Mouse (Mus musculus) kidney, postnatal 4 days (tissue): ENCODE measurements at regions not wholly inside any gene's neighbourhood (a gene's known extent, or its start where the extent isn't known, plus 50 kb on each side); places are given as distances from the start of the nearest gene placed in this dataset.
"Not testable (repeated sequence)": the region's sequence is repeated elsewhere in the genome, so short reads cannot be mapped to it uniquely, and the experiment has no call there.

Experiments
- DNase-seq, 2 experiments: peaks; one replicate each; pipeline ENCODE4 v3.0.0; 2021; ENCODE audit warnings: mixed read lengths in 2 of 2

GRCm38 (mm10) chr10:117457701-117457950 lies 77.8 kb upstream of the Cpsf6 start:
- DNase-seq, result no peak

GRCm38 (mm10) chr10:117456904-117457700 lies 77.3 kb upstream of the Cpsf6 start:
- no peak for DNase-seq

- DNase-seq, result no peak
Measured at GRCm38 (mm10) chr10:117456427-117456826, 76.6 kb upstream of the Cpsf6 start.

- peak; percentile 80 to 83 for DNase-seq
Measured at GRCm38 (mm10) chr10:117455595-117456302, 75.9 kb upstream of the Cpsf6 start.

- peak in 1 of 2 experiments; percentile 24 for DNase-seq
Measured at GRCm38 (mm10) chr10:117454711-117455591, 75.1 kb upstream of the Cpsf6 start.

GRCm38 (mm10) chr10:117454171-117454500 lies 74.3 kb upstream of the Cpsf6 start:
- no peak for DNase-seq

- DNase-seq, result no peak
Measured at GRCm38 (mm10) chr10:117453406-117454170, 73.8 kb upstream of the Cpsf6 start.

- peak in 1 of 2 experiments; percentile 52 for DNase-seq
Measured at GRCm38 (mm10) chr10:117452190-117452950, 72.6 kb upstream of the Cpsf6 start.

- no peak for DNase-seq
Measured at GRCm38 (mm10) chr10:117451396-117452185, 71.8 kb upstream of the Cpsf6 start.

- DNase-seq, result no peak
Measured at GRCm38 (mm10) chr10:117450631-117451030, 70.8 kb upstream of the Cpsf6 start.

- DNase-seq, result no peak
Measured at GRCm38 (mm10) chr10:117450240-117450569, 70.4 kb upstream of the Cpsf6 start.

- no peak for DNase-seq
Measured at GRCm38 (mm10) chr10:117449416-117450239, 69.8 kb upstream of the Cpsf6 start.

GRCm38 (mm10) chr10:117448783-117449182 lies 69.0 kb upstream of the Cpsf6 start:
- DNase-seq, result not testable (repeated sequence)

- DNase-seq, result no peak
Measured at GRCm38 (mm10) chr10:117447626-117448025, 67.8 kb upstream of the Cpsf6 start.

GRCm38 (mm10) chr10:117447206-117447605 lies 67.4 kb upstream of the Cpsf6 start:
- DNase-seq, result no peak

GRCm38 (mm10) chr10:117446776-117447175 lies 67.0 kb upstream of the Cpsf6 start:
- DNase-seq, result no peak

GRCm38 (mm10) chr10:117445801-117446490 lies 66.1 kb upstream of the Cpsf6 start:
- DNase-seq, result no peak

- DNase-seq, result no peak
Measured at GRCm38 (mm10) chr10:117445181-117445790, 65.5 kb upstream of the Cpsf6 start.

GRCm38 (mm10) chr10:117444761-117445160 lies 64.9 kb upstream of the Cpsf6 start:
- no peak for DNase-seq
